21 mouse cellular contexts compared by ENCODE assay signal in the genomic region with DNA sequence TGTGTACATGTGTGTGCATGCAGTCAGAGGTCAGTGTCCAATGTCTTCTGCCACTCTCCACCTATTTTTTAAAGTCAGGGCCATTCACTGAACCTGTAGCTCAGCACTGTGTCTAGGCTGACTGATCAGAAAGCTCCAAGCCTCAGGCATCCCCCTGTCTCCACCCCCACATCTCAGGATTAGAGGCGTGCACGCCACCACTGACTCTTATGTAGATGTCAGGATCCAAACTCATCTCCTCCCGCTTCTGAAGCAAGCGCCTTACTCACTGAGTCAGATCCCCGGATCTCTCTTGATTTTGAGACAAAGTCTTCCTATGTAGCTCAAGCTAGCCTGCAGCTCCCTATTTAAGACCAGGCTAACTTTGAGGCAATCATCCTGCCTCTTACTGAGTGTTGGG. TPM values are rescaled to one million over a fixed set of nuclear protein-coding genes. Genes with fewer than 3 reads are reported as not detected.
"Had no signal": no experiment of that assay in that cellular context is flagged by ENCODE, and none has a peak within 500 bp of the region (broad histone marks: within the 10 kb centered on the region; RNA-seq: fewer than 3 reads in every experiment).

No protein-coding gene starts in this region.

- H3K9me3 ChIP-seq: midbrain, embryonic 10.5 days; midbrain, embryonic 12.5 days; neural tube, embryonic 13.5 days; neural tube, embryonic 15.5 days had no signal

- ATAC-seq: midbrain, embryonic 16.5 days had no signal

- H3K27me3 ChIP-seq: neural tube, embryonic 13.5 days; neural tube, embryonic 15.5 days had no signal

- H3K4me3 ChIP-seq: midbrain, embryonic 10.5 days; midbrain, embryonic 12.5 days; myocyte; neural tube, embryonic 13.5 days; neural tube, embryonic 15.5 days had no signal

- H3K4me1 ChIP-seq: midbrain, embryonic 12.5 days; neural tube, embryonic 15.5 days had no signal

- H3K36me3 ChIP-seq: midbrain, embryonic 10.5 days; midbrain, embryonic 12.5 days; neural tube, embryonic 13.5 days; neural tube, embryonic 15.5 days had no signal

- DNase-seq: lung, adult 18-20 months; lung, embryonic 14.5 days; lung, postnatal 10 days; lung, postnatal 4 days; midbrain, embryonic 14.5 days; retina, postnatal 1 day; right cerebral cortex, adult 18-20 months; right cerebral cortex, postnatal 25 days; right cerebral cortex, postnatal 4 days; spleen, adult 18-20 months; thymus, adult 18-20 months; thymus, postnatal 14 days; thymus, postnatal 36 days had no signal

RNA-seq across cellular contexts. Expression of gene Zcchc14, which starts 26.0 kb away (rescaled TPM):
- total RNA-seq: megakaryocyte-erythroid progenitor cell, adult 5-6 weeks had no signal

RNA-seq across cellular contexts. Expression of gene Jph3, which starts 50.7 kb away (rescaled TPM):
- polyA plus RNA-seq: myocyte; thymus, postnatal 0 days had no signal
